8 mouse cellular contexts compared by ENCODE assay signal in the genomic region with DNA sequence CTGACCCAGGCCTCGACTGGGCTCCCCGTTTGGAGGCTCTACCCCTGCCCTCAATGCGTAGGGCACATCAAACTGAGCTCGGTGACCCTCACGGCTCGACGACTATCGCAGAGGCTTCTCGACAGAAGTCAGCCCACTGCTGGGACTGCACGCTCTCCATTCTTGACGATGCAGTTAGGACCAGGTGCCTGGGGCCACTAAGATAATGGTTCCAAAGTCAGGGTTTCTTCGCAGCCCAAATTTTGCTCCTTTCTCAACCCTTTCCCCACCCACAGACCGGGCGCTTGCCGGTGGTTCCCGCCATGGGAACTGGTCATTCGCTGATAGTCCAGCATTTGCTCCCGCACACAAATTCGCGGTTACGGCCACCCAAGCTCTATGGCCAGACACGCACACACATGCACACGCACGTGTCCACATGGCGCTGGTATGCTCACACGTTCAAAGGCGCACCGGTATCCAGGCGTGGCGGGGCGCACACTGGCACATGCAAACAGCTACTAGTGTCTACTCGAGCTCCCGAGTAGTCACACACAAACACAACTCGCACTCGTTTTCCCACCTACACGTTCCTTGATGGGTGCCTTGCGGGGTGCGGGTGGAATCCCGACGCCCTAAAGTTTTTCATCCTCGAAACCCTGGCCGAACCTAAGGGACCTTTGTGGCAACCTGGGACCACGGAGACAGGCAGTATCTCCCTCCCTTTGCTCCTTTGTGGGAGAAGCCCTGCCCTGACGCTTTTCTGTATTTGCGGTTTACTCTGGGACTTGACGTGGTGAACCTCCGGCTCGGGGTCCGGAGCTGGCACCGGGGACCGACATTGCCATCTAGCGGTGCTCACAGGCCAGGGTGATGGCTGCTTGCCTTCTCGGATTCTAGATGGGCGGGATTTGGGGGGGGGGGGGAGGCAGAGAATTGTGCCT. TPM values are rescaled to one million over a fixed set of nuclear protein-coding genes. Genes with fewer than 3 reads are reported as not detected.
DNase-seq lines count a peak whose midpoint lies in the region; ATAC-seq lines count a peak whose summit lies in the region.

No protein-coding gene starts in this region.

- H3K36me3 ChIP-seq in embryonic facial prominence, embryonic 15.5 days = peaks cover 1% of the 10 kb centered on the region; the same call in 1 of the 2 replicates
- H3K36me3 ChIP-seq in hindbrain, embryonic 10.5 days = peaks cover 16% of the 10 kb centered on the region
- H3K36me3 ChIP-seq in stomach, embryonic 14.5 days (ENCODE audit: control insufficient read depth, insufficient read depth, low read length) = peaks cover under 1% of the 10 kb centered on the region; the same call in 1 of the 2 replicates

- H3K4me2 ChIP-seq in embryonic facial prominence, embryonic 15.5 days (replicated peaks) = peak overlapping the region; percentile 88
- H3K4me2 ChIP-seq in stomach, embryonic 14.5 days (replicated peaks; ENCODE audit: low read depth, low read length) = peak overlapping the region; percentile 47

- H3K27ac ChIP-seq in embryonic facial prominence, embryonic 15.5 days (replicated peaks) = no peak overlapping the region
- H3K27ac ChIP-seq in hindbrain, embryonic 10.5 days = no peak overlapping the region
- H3K27ac ChIP-seq in stomach, embryonic 14.5 days (ENCODE audit: low read length) = no peak overlapping the region

- WGBS in embryonic facial prominence, embryonic 15.5 days = 5% methylated on average over 54 of the region's 54 CpGs
- WGBS in hindbrain, embryonic 10.5 days = 4% methylated on average over 54 of the region's 54 CpGs
- WGBS in stomach, embryonic 14.5 days = 5% methylated on average over 54 of the region's 54 CpGs

- H3K27me3 ChIP-seq in embryonic facial prominence, embryonic 15.5 days = peaks cover 48% of the 10 kb centered on the region
- H3K27me3 ChIP-seq in hindbrain, embryonic 10.5 days (ENCODE audit: insufficient read depth, poor library complexity, severe bottlenecking) = peaks cover 68% of the 10 kb centered on the region
- peaks cover 13% of the 10 kb centered on the region for H3K27me3 ChIP-seq in stomach, embryonic 14.5 days (ENCODE audit: control insufficient read depth, insufficient read depth, low read length)

- peak; percentile 25; the same call in 1 of the 2 replicates for ATAC-seq in embryonic facial prominence, embryonic 15.5 days (ENCODE audit: insufficient number of reproducible peaks, low FRiP score, low TSS enrichment, low read depth)
- peak; percentile 41 for ATAC-seq in megakaryocyte-erythroid progenitor cell, adult 5-6 weeks (replicated peaks; ENCODE audit: low FRiP score, low TSS enrichment, poor library complexity, severe bottlenecking)
- ATAC-seq in stomach, embryonic 14.5 days (ENCODE audit: insufficient number of reproducible peaks, insufficient read depth, low FRiP score, low read depth) = no peak

- intact Hi-C loops in left cerebral cortex, postnatal 36 days (cut with DNase I) = loop anchor here (2.0 to 5.0 kb wide), 2 partner anchors 51 to 145 kb away; no protein-coding TSS in a partner anchor

- H3K4me3 ChIP-seq in embryonic facial prominence, embryonic 15.5 days (replicated peaks) = peak overlapping the region; percentile 62
- H3K4me3 ChIP-seq in hindbrain, embryonic 10.5 days = peak overlapping the region; percentile 68
- H3K4me3 ChIP-seq in stomach, embryonic 14.5 days (ENCODE audit: low read depth, low read length) = peak overlapping the region; percentile 45

- peaks cover 37% of the 10 kb centered on the region for H3K4me1 ChIP-seq in embryonic facial prominence, embryonic 15.5 days
- H3K4me1 ChIP-seq in hindbrain, embryonic 10.5 days (replicated peaks) = peaks cover 50% of the 10 kb centered on the region
- peaks cover 18% of the 10 kb centered on the region; the same call in 1 of the 2 replicates for H3K4me1 ChIP-seq in stomach, embryonic 14.5 days (ENCODE audit: control insufficient read depth, insufficient read depth, low read length)

- DNase-seq in layer of hippocampus, postnatal 10 days (ENCODE audit: low spot score in 2 of 2) = peak; percentile 77 to 86
- no peak for DNase-seq in layer of hippocampus, adult 11-12 months (ENCODE audit: low spot score)
- peak; percentile 84 for DNase-seq in adrenal gland, postnatal 10 days
- DNase-seq in hindbrain, embryonic 10.5 days (ENCODE audit: low spot score) = peak; percentile 83
- DNase-seq in left cerebral cortex, postnatal 36 days (ENCODE audit: low spot score in 2 of 2) = peak; percentile 33 to 76

- H3K9me3 ChIP-seq in embryonic facial prominence, embryonic 15.5 days (replicated peaks) = no peaks in the 10 kb centered on the region
- no peaks in the 10 kb centered on the region for H3K9me3 ChIP-seq in hindbrain, embryonic 10.5 days
- H3K9me3 ChIP-seq in stomach, embryonic 14.5 days (ENCODE audit: control insufficient read depth, low read depth, low read length) = no peaks in the 10 kb centered on the region

- no peak overlapping the region for H3K9ac ChIP-seq in embryonic facial prominence, embryonic 15.5 days
- no peak overlapping the region for H3K9ac ChIP-seq in stomach, embryonic 14.5 days (replicated peaks; ENCODE audit: low read depth, low read length)

RNA-seq across cellular contexts. Expression of a gene that starts 3.4 kb away (rescaled TPM):
- 10 to 100 TPM; 20.0 to 21.3 TPM for total RNA-seq in layer of hippocampus, postnatal 10 days (2021)
- under 1 TPM; 0.18 to 0.27 TPM for total RNA-seq in adrenal gland, postnatal 10 days (2021)
- 0.25 and 0.49 TPM in 2 replicates for polyA plus RNA-seq in embryonic facial prominence, embryonic 15.5 days (2015; fragmentation: Nextera tagmentation; extraction: Ambion mirVana)
- polyA plus RNA-seq in hindbrain, embryonic 10.5 days (2016; fragmentation: Nextera tagmentation; extraction: Ambion mirVana) = 0.48 and 0.95 TPM in 2 replicates
- total RNA-seq in left cerebral cortex, postnatal 36 days (2021) = 10 to 100 TPM; 44.0 to 51.3 TPM
- total RNA-seq in megakaryocyte-erythroid progenitor cell, adult 5-6 weeks (2014; fragmentation: Nextera tagmentation) = 0.94 TPM in 1 of 2 replicates, not detected in the other
- total RNA-seq in megakaryocyte-erythroid progenitor cell, adult 5-6 weeks (2017) = not detected in 2 replicates
- polyA plus RNA-seq in stomach, embryonic 14.5 days (2014; fragmentation: Nextera tagmentation; extraction: Ambion mirVana) = 0.17 TPM in 1 of 2 replicates, not detected in the other

RNA-seq across cellular contexts. Expression of a gene that starts 8.4 kb away (rescaled TPM):
- 10 to 100 TPM; 44.3 to 49.4 TPM for total RNA-seq in layer of hippocampus, postnatal 10 days (2021)
- 10 to 100 TPM; 30.8 to 36.7 TPM for total RNA-seq in adrenal gland, postnatal 10 days (2021)
- polyA plus RNA-seq in embryonic facial prominence, embryonic 15.5 days (2015; fragmentation: Nextera tagmentation; extraction: Ambion mirVana) = 879 and 898 TPM in 2 replicates
- polyA plus RNA-seq in hindbrain, embryonic 10.5 days (2016; fragmentation: Nextera tagmentation; extraction: Ambion mirVana) = 1,375 and 1,717 TPM in 2 replicates
- total RNA-seq in left cerebral cortex, postnatal 36 days (2021) = 10 to 100 TPM; 15.6 to 23.5 TPM
- total RNA-seq in megakaryocyte-erythroid progenitor cell, adult 5-6 weeks (2014; fragmentation: Nextera tagmentation) = 2.1 TPM in 1 of 2 replicates, not detected in the other
- total RNA-seq in megakaryocyte-erythroid progenitor cell, adult 5-6 weeks (2017) = 0.75 TPM in 1 of 2 replicates, not detected in the other
- polyA plus RNA-seq in stomach, embryonic 14.5 days (2014; fragmentation: Nextera tagmentation; extraction: Ambion mirVana) = 1,102 and 1,256 TPM in 2 replicates

RNA-seq across cellular contexts. Expression of a gene that starts 21.8 kb away (rescaled TPM):
- not detected for total RNA-seq in layer of hippocampus, postnatal 10 days (2021)
- total RNA-seq in adrenal gland, postnatal 10 days (2021) = not detected
- 0.67 and 0.79 TPM in 2 replicates for polyA plus RNA-seq in embryonic facial prominence, embryonic 15.5 days (2015; fragmentation: Nextera tagmentation; extraction: Ambion mirVana)
- polyA plus RNA-seq in hindbrain, embryonic 10.5 days (2016; fragmentation: Nextera tagmentation; extraction: Ambion mirVana) = 0.18 and 0.25 TPM in 2 replicates
- not detected for total RNA-seq in left cerebral cortex, postnatal 36 days (2021)
- total RNA-seq in megakaryocyte-erythroid progenitor cell, adult 5-6 weeks (2014; fragmentation: Nextera tagmentation) = not detected in 2 replicates
- 0.33 and 1.5 TPM in 2 replicates for total RNA-seq in megakaryocyte-erythroid progenitor cell, adult 5-6 weeks (2017)
- 1.2 and 1.4 TPM in 2 replicates for polyA plus RNA-seq in stomach, embryonic 14.5 days (2014; fragmentation: Nextera tagmentation; extraction: Ambion mirVana)

RNA-seq across cellular contexts. Expression of a gene that starts 52.0 kb away (rescaled TPM):
- 100 to 1,000 TPM; 313 to 336 TPM for total RNA-seq in layer of hippocampus, postnatal 10 days (2021)
- 10 to 100 TPM; 64.4 to 72.1 TPM for total RNA-seq in adrenal gland, postnatal 10 days (2021)
- polyA plus RNA-seq in embryonic facial prominence, embryonic 15.5 days (2015; fragmentation: Nextera tagmentation; extraction: Ambion mirVana) = 36.3 and 39.9 TPM in 2 replicates
- polyA plus RNA-seq in hindbrain, embryonic 10.5 days (2016; fragmentation: Nextera tagmentation; extraction: Ambion mirVana) = 36.3 and 39.4 TPM in 2 replicates
- total RNA-seq in left cerebral cortex, postnatal 36 days (2021) = 100 to 1,000 TPM; 503 to 538 TPM
- 172 and 204 TPM in 2 replicates for total RNA-seq in megakaryocyte-erythroid progenitor cell, adult 5-6 weeks (2014; fragmentation: Nextera tagmentation)
- 44.4 and 60.2 TPM in 2 replicates for total RNA-seq in megakaryocyte-erythroid progenitor cell, adult 5-6 weeks (2017)
- 45.4 and 47.9 TPM in 2 replicates for polyA plus RNA-seq in stomach, embryonic 14.5 days (2014; fragmentation: Nextera tagmentation; extraction: Ambion mirVana)

Comparison
In these comparisons a context has a peak if more than half of its experiments do, and no peak if none do; other contexts are left out.
1. RNA of a gene that starts 3.4 kb away (total RNA-seq): 44.0 to 51.3 TPM in left cerebral cortex, postnatal 36 days and 20.0 to 21.3 TPM in layer of hippocampus, postnatal 10 days; 0.94 TPM in megakaryocyte-erythroid progenitor cell, adult 5-6 weeks and 0.18 to 0.27 TPM in adrenal gland, postnatal 10 days; every median in the first group is over 10 times any median in the second.
2. RNA of a gene that starts 8.4 kb away (total RNA-seq): 44.3 to 49.4 TPM in layer of hippocampus, postnatal 10 days, 30.8 to 36.7 TPM in adrenal gland, postnatal 10 days and 15.6 to 23.5 TPM in left cerebral cortex, postnatal 36 days; 0.75 to 2.1 TPM in megakaryocyte-erythroid progenitor cell, adult 5-6 weeks; every median in the first group is over 4 times any median in the second.
3. Peak in every context shown above with its lines, with median percentiles within 50 percentile points of each other: H3K4me3 ChIP-seq.